Mouse (Mus musculus) embryonic facial prominence, embryonic 12.5 days (tissue): Measurements from ENCODE around the gene Malrd1. TPM values are rescaled to one million over a fixed set of nuclear protein-coding genes. Genes with fewer than 3 reads are reported as not detected.

Source experiments
- ATAC-seq: fragments of 200-750 bp; cut with Nextera tagmentation; 2 replicates; pipeline ENCODE4 v1.8.0; 2017; ENCODE audit not compliant: insufficient number of reproducible peaks, insufficient read depth, low FRiP score, low TSS enrichment
- H3K27ac ChIP-seq: fragments of 300-500 bp; sonication (generic); 2 replicates; pipeline ENCODE4 v1.5.1; 2016; ENCODE audit warnings: mild to moderate bottlenecking
- H3K27me3 ChIP-seq: fragments of 300-500 bp; sonication (generic); 2 replicates; pipeline ENCODE4 v1.6.1; 2016; ENCODE audit warnings: mild to moderate bottlenecking, moderate library complexity
- H3K36me3 ChIP-seq: fragments of 300-500 bp; sonication (generic); 2 replicates; pipeline ENCODE4 v1.6.1; 2016; ENCODE audit warnings: mild to moderate bottlenecking
- H3K4me1 ChIP-seq: fragments of 300-500 bp; sonication (generic); 2 replicates; pipeline ENCODE4 v1.6.1; 2016
- H3K4me2 ChIP-seq: fragments of 300-500 bp; sonication (generic); replicated peaks from 2 replicates; pipeline ENCODE4 v1.6.1; 2016; ENCODE audit warnings: mild to moderate bottlenecking, moderate library complexity
- H3K4me3 ChIP-seq: fragments of 300-500 bp; sonication (generic); 2 replicates; pipeline ENCODE4 v1.5.1; 2016; ENCODE audit warnings: mild to moderate bottlenecking
- H3K9ac ChIP-seq: fragments of 300-500 bp; sonication (generic); 2 replicates; pipeline ENCODE4 v1.6.1; 2016; ENCODE audit warnings: mild to moderate bottlenecking, moderate library complexity
- H3K9me3 ChIP-seq: fragments of 300-500 bp; sonication (generic); 2 replicates; pipeline ENCODE4 v1.6.1; 2016; ENCODE audit warnings: mild to moderate bottlenecking, moderate library complexity
- WGBS: fragments of 180-500 bp; shearing (Covaris S2); methylation state at CpG from one replicate; pipeline ENCODE4 v1.1.7; 2016; 5-methylcytosine and 5-hydroxymethylcytosine counted together
- polyA plus RNA-seq: library from polyadenylated mRNA; unstranded; fragments of >200 nt; fragmentation: Nextera tagmentation; extraction: Ambion mirVana; gene quantifications from 2 replicates; pipeline ENCODE4 v1.2.1, GENCODE M21; 2016

Malrd1 gene
- not detected in 2 replicates for polyA plus RNA-seq

DNA sequence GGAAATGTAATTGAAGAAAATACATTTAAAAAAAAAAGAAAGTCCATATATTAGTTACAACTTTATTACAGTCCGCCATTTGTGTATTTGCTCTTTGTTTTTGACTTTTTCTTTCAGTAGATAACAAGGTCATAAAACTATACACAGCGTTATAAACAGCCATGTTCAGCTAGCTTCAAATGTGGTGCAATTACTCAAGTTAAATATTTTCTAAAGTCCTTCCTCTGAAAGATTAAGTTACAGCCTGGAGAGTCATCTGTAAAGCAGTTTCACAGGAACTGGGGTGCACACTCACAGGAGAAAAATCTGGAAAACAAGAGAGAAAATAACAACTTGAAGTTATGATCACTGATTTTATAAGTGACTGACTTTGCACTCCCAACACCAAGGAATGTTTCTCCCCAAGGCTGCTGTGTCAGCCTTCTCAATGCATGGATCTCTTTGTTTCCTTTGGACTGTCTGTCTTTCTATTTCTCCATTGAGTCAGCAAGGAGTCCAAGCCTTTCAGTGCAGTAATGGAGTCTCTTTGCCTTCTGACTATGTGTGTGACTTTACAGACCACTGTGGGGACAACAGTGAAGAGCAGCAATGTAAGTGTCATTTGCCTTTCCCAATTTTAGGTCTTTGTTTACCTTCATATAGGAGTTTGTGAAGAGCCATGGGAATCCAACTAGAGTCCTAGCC, at the start of gene Malrd1:
Gene Malrd1, plus strand, starts transcription at position 239 of the 684 bp plus-strand sequence.
- Histone ChIP-seq H3K9ac (no peak within 1 kb of the TSS), H3K4me2 (no peak within 1 kb of the TSS), H3K36me3 (no peaks in the 10 kb centered on the region), H3K4me1 (no peaks in the 10 kb centered on the region), H3K27ac (no peak within 1 kb of the TSS), H3K27me3 (no peaks in the 10 kb centered on the region), H3K4me3 (no peak within 1 kb of the TSS), H3K9me3 (peaks cover 11% of the 10 kb centered on the region; the same call in 1 of the 2 replicates)
- ATAC-seq = no peak
- 77% methylated on average over 2 of the region's 2 CpGs for WGBS

DNA sequence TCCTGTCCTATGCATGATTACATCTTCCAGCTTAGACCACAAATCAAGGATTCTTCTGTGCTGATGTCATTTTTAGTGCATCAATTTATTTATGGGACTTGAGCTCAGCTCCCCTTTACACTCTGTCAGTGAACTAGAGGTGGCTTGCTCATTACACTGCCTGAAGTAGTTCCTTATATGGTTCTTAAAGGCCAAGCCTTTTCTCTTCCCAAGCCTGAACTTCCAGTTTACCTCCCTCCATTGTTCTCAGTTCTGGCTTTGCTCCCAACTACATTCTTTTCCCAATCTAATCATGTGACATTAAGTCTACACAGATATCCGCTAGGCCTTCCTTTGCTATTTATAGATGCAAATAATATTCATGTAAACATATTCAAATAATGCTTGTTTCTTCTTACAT, 12.4 kb downstream of the Malrd1 start:
- Histone ChIP-seq H3K27me3 (no peaks in the 10 kb centered on the region), H3K4me2 (no peak overlapping the region), H3K9me3 (no peaks in the 10 kb centered on the region), H3K9ac (no peak overlapping the region), H3K4me1 (no peaks in the 10 kb centered on the region), H3K27ac (no peak overlapping the region), H3K36me3 (no peaks in the 10 kb centered on the region), H3K4me3 (no peak overlapping the region)
- no peak for ATAC-seq
- 80% methylated on average over 1 of the region's 1 CpGs for WGBS

DNA sequence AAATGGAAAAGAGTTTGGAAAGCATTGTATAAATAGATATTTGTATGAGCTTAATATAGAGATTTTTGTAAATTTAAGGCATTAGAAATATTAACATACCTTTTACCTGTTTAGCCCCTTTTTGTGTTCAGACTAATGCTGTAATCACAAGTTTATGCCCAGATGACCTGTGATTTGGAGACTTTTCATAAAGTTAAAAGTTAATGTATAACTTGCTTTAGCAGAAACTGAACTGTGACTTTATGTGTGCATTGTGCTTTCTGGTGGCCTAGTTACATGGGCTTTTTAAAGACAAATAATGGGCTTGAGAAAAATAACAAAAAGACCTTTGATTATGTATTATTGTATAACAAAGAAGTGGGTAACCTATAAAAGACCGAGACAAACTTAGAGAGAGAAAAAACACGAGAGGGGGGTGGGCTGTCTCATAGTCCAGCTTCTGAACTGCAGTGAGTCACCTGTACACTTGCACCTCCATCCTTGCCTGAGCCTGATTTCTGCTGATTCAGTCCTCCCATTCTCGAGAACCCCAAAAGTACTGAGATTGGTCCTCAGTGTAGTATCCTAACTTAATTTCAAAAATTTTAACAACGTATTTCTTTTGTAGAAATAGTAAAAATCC, 87.2 kb downstream of the Malrd1 start:
- WGBS = 68% methylated on average over 4 of the region's 4 CpGs
- no peak for ATAC-seq
- no peaks in the 10 kb centered on the region for H3K9me3 ChIP-seq
- no peak overlapping the region for H3K4me3 ChIP-seq
- no peak overlapping the region for H3K9ac ChIP-seq
- H3K4me1 ChIP-seq = no peaks in the 10 kb centered on the region
- no peaks in the 10 kb centered on the region for H3K36me3 ChIP-seq
- H3K27me3 ChIP-seq = no peaks in the 10 kb centered on the region
- H3K4me2 ChIP-seq = no peak overlapping the region
- no peak overlapping the region for H3K27ac ChIP-seq

DNA sequence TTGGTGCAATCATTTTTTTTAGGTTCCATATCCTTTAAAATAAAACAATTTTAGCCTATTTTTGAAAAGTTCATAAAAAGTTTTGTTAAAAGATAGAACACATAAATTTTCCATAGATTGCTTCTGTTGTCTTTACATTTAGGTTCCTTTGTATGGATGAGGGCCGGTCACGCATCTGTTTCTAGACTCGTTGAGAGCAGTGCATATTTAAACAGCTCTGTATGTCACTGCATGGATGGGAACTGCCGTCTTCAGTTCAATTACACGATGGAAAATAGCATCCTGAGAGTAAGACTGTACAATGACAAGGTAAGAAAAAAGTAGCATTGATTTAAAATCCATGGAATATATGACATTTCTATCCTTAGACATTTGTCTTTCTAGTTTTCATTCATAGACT, 87.7 kb downstream of the Malrd1 start:
- Histone ChIP-seq H3K4me3 (no peak overlapping the region), H3K36me3 (no peaks in the 10 kb centered on the region), H3K27ac (no peak overlapping the region), H3K9me3 (no peaks in the 10 kb centered on the region), H3K9ac (no peak overlapping the region), H3K4me2 (no peak overlapping the region), H3K4me1 (no peaks in the 10 kb centered on the region), H3K27me3 (no peaks in the 10 kb centered on the region)
- 78% methylated on average over 5 of the region's 5 CpGs for WGBS
- ATAC-seq = no peak

DNA sequence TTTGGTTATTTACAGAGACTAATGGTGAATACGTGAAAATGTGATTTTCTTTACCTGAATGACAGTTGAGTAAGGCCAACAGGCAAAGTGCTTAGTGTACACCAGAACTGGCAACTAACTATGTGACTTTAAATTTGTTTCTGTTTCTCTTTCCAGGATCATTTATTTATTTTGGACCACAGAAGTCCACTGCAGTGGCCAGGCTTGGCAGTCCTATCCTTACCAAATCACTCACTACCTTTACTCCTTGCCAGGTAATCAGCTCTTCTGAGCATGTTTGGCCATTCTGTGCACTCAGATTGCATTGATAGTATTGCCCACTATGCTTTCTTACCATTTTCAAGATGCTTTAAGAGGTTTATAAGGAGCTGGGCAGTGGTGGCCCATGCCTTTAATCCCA, 109.5 kb downstream of the Malrd1 start:
- H3K27ac ChIP-seq = no peak overlapping the region
- H3K27me3 ChIP-seq = no peaks in the 10 kb centered on the region
- no peak overlapping the region for H3K4me2 ChIP-seq
- ATAC-seq = no peak
- H3K4me3 ChIP-seq = no peak overlapping the region
- no peaks in the 10 kb centered on the region for H3K9me3 ChIP-seq
- H3K9ac ChIP-seq = no peak overlapping the region
- no peaks in the 10 kb centered on the region for H3K36me3 ChIP-seq
- WGBS = 73% methylated on average over 1 of the region's 1 CpGs
- H3K4me1 ChIP-seq = no peaks in the 10 kb centered on the region

DNA sequence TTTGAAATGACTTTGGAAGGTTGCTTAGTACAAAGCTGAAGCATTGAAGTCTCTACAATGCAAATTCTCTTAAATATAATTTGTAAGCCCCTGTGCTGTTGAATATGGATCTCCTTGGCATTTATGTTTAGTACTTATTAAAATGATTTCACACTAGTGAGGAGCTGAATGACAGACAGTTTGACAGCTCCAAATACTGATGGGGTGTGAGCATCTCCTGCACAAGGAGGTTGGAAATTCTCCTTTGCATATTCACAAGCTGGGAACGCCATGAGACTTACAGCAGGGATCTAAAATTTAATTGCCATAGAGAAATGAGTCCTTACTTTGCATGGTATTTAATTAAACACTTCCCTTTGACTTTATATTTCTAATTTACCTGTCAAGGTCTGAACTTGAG, 117.6 kb downstream of the Malrd1 start:
- H3K4me3 ChIP-seq = no peak overlapping the region
- no peak overlapping the region for H3K4me2 ChIP-seq
- no peaks in the 10 kb centered on the region for H3K9me3 ChIP-seq
- H3K27ac ChIP-seq = no peak overlapping the region
- no peaks in the 10 kb centered on the region for H3K36me3 ChIP-seq
- H3K9ac ChIP-seq = no peak overlapping the region
- 88% methylated on average over 1 of the region's 1 CpGs for WGBS
- H3K27me3 ChIP-seq = no peaks in the 10 kb centered on the region
- ATAC-seq = no peak
- no peaks in the 10 kb centered on the region for H3K4me1 ChIP-seq

DNA sequence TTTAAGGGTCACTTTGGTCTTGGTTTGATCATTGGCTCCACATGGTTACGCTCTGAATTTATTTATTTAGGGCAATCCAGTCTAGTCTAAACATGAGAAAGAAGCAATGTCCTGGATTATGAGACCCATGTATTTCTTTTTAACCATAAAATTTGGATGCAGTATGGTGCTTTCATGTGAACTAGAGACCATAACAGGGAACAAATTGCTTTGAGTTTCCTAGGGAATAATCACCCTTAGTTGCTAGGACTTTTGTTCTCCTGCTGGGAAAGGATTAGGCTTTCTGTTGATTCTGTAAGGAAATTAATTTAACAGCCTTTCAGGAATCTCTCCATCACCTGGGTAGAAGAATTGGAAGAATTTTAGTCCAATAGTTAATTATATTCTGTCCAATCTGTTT, 130.1 kb downstream of the Malrd1 start:
- Histone ChIP-seq H3K4me3 (no peak overlapping the region), H3K9me3 (no peaks in the 10 kb centered on the region), H3K27me3 (no peaks in the 10 kb centered on the region), H3K27ac (no peak overlapping the region), H3K9ac (no peak overlapping the region), H3K36me3 (no peaks in the 10 kb centered on the region), H3K4me2 (no peak overlapping the region), H3K4me1 (no peaks in the 10 kb centered on the region)
- 60% methylated on average over 1 of the region's 1 CpGs for WGBS
- ATAC-seq = no peak

DNA sequence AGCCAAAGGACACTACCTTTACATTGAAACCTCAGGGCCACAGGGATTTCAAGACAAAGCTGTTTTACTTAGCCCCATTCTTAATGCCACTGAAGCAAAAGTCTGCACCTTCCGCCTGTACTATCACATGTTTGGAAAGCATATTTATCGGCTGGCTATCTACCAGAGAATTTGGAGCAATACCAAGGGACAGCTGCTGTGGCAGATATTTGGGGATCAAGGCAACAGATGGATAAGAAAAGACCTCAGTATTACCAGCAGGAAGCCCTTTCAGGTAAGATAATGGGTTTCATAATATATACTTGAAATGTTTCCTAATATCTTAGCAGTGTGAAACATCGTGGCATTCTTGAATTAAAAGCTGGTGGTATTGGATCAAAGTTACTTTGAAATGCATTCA, 176.7 kb downstream of the Malrd1 start:
- no peak overlapping the region for H3K9ac ChIP-seq
- no peak overlapping the region for H3K4me2 ChIP-seq
- 88% methylated on average over 3 of the region's 3 CpGs for WGBS
- ATAC-seq = no peak
- no peaks in the 10 kb centered on the region for H3K9me3 ChIP-seq
- no peak overlapping the region for H3K27ac ChIP-seq
- H3K4me1 ChIP-seq = no peaks in the 10 kb centered on the region
- H3K27me3 ChIP-seq = no peaks in the 10 kb centered on the region
- H3K4me3 ChIP-seq = no peak overlapping the region
- H3K36me3 ChIP-seq = no peaks in the 10 kb centered on the region

DNA sequence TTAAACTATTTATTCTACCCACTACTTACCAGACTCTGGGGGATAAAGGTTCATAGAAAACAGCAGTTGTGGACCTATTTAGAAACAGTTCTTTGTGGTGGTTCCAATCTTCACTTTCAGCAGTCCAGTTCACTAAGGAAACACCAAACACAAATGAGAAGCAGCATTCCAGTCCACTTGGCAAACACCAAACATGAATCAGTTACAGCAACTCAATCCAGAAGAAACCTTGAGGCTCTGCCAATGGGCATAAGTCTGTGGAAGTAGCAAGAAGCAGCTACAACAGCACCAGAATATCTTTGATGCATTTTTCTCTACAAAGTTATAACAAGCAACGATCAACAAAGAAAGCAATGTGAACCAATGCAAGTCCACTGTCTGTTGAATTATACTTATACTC, 214.7 kb downstream of the Malrd1 start:
- Histone ChIP-seq H3K4me2 (no peak overlapping the region), H3K27ac (no peak overlapping the region), H3K9ac (no peak overlapping the region), H3K9me3 (no peaks in the 10 kb centered on the region), H3K27me3 (no peaks in the 10 kb centered on the region), H3K4me3 (no peak overlapping the region), H3K36me3 (no peaks in the 10 kb centered on the region), H3K4me1 (no peaks in the 10 kb centered on the region)
- no peak for ATAC-seq
- WGBS = 92% methylated on average over 1 of the region's 1 CpGs

DNA sequence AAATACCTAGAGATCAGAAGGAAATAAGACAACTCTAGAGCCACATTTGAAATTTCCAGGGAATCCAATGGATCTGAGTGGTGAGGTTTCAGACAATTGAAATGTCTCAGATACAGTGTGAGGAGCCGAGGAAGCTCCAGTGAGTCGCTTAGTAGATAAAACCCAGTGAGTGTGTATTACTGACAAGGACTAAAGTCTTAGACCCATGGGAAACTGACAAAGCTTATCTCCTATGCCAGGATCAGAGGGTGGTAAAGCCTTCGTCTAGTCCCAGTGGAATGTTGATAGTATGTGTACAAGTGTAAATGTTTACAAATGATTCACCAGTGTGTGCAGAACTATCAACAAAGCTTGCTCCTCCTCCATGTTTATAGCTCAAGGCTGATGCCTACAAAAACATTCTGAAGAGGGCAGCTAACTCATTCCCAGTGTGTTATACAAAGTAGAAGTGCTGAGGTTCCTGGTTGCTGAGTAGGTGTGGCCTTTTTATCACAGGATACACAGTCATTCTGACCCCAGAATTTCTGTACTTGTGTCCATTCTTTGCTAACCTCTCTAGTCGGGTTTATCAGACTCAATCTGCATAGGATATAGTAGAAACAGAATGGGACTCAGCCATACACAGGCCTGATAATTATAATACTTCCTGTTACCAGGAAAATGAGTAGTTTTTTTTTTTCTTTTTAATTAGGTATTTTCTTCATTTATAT, 218.9 kb downstream of the Malrd1 start:
- no peaks in the 10 kb centered on the region for H3K4me1 ChIP-seq
- no peaks in the 10 kb centered on the region for H3K9me3 ChIP-seq
- H3K27me3 ChIP-seq = no peaks in the 10 kb centered on the region
- H3K4me2 ChIP-seq = no peak overlapping the region
- no peak overlapping the region for H3K9ac ChIP-seq
- no peaks in the 10 kb centered on the region for H3K36me3 ChIP-seq
- 75% methylated on average over 4 of the region's 4 CpGs for WGBS
- no peak overlapping the region for H3K27ac ChIP-seq
- ATAC-seq = no peak
- no peak overlapping the region for H3K4me3 ChIP-seq

DNA sequence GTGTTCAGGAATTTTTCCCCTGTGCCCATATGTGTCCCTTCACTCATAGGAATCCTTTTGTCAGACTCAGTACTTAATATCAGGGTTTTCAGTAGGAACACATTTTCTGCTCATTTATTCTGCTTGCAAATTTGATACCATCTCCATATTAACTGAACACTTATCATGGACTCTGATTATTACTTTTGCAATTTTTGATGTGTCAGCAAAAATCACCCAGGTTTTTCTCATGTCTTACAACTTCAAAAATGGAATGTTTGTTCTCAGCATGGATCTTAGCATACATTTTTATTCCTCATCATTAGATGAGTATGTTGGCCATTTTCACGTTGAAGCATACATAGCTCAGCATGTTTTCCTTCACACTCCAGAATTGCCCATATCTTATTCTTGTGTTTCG, 258.5 kb downstream of the Malrd1 start:
- Histone ChIP-seq H3K4me1 (no peaks in the 10 kb centered on the region), H3K9ac (no peak overlapping the region), H3K27me3 (no peaks in the 10 kb centered on the region), H3K27ac (no peak overlapping the region), H3K4me2 (no peak overlapping the region), H3K36me3 (no peaks in the 10 kb centered on the region), H3K9me3 (no peaks in the 10 kb centered on the region), H3K4me3 (no peak overlapping the region)
- 83% methylated on average over 2 of the region's 2 CpGs for WGBS
- ATAC-seq = no peak

DNA sequence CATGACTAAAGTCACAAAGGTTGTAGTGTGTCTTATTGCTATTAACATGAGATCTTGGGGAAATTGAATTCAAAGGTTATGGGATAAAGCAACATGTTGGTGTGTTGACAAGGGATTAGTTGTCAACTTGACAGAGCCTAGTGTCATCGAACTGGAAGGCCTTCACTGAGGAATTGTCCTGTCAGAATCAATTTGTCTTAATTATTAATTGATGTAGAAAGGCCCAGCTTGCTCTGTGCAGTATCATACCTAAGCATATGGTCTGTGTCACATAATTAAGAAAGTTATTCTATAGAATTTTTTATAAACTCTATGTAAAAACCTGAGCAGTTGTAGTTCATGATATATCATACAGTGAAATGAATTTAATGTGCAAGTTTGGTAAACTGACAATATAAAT, 289.4 kb downstream of the Malrd1 start:
- Histone ChIP-seq H3K36me3 (no peaks in the 10 kb centered on the region), H3K4me2 (no peak overlapping the region), H3K9me3 (no peaks in the 10 kb centered on the region), H3K27ac (no peak overlapping the region), H3K27me3 (no peaks in the 10 kb centered on the region), H3K4me3 (no peak overlapping the region), H3K4me1 (no peaks in the 10 kb centered on the region), H3K9ac (no peak overlapping the region)
- ATAC-seq = no peak
- WGBS = 51% methylated on average over 1 of the region's 1 CpGs
